Mouse (Mus musculus) gastrocnemius, postnatal 4 days (tissue): ENCODE measurements at regions not wholly inside any gene's neighbourhood (a gene's known extent, or its start where the extent isn't known, plus 50 kb on each side); places are given as distances from the start of the nearest gene placed in this dataset.

ENCODE experiments used
- DNase-seq, 2 experiments: peaks; one replicate each; pipeline ENCODE4 v3.0.0; 2021 to 2022; ENCODE audit warnings: low spot score in 2 of 2, mixed read lengths in 2 of 2

- DNase-seq, result no peak
Observed at GRCm38 (mm10) chr15:10767535-10767934, 53.1 kb upstream of the Rai14 start.

DNA sequence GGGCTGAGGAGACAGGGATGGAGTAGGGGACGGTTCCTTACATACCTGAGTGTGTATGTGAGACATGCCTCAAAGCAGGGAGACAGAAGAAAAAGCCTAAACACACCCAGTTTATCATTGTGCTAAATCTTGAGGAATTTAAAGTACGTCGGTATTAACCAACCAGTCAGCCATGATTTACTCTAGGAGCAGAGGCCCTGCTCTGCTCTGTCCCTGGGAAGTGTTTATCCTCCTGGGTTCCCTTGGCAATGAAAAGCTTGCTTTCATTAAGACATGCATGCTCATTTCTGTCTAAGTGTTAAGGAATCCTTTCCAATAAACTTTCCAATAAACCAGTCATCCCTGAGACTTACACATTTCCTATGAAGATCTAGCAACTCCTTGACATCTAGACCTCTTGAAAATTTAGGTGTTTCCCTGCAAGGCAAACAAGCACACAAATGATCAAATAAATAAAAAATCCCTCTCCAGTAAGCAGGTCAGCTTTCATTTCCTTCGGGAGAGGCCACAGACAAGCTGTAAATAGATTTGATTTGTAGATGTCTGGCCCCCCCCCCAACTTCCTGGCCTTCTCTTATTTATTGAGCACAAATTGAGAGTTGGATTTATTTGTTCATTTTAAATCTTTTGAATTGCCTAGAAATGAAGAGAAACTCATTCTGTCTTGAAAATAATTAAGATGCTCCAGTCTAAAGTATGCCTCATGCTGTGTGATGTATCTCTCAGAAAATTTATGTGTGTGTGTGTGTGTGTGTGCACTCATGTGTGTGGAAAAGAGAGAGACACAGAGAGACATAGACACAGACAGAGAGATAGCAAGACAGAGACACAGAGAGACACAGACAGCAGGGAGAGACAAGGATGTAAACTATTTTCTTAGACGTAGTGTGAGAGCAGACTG is 56.2 kb upstream of the Rai14 start:
- DNase-seq, result no peak

DNA sequence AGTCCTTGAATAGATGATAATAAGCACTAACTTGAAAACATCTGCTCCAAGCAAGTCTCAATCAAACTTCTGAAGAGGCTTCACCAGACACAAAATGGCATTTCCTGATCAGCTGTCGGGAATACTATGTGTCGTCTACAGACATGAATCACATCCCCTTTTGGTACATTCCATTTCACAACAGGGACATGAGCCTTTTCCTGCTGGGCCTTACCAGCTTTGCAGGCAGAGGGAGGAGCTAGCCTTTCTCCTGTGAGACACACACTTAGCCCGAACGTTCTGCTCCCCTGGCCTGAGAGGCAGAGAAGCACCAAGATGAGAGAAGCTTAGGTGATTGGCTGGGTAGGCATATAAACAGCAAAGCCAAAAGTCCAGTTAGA is 56.9 kb upstream of the Rai14 start:
- no peak for DNase-seq

DNA sequence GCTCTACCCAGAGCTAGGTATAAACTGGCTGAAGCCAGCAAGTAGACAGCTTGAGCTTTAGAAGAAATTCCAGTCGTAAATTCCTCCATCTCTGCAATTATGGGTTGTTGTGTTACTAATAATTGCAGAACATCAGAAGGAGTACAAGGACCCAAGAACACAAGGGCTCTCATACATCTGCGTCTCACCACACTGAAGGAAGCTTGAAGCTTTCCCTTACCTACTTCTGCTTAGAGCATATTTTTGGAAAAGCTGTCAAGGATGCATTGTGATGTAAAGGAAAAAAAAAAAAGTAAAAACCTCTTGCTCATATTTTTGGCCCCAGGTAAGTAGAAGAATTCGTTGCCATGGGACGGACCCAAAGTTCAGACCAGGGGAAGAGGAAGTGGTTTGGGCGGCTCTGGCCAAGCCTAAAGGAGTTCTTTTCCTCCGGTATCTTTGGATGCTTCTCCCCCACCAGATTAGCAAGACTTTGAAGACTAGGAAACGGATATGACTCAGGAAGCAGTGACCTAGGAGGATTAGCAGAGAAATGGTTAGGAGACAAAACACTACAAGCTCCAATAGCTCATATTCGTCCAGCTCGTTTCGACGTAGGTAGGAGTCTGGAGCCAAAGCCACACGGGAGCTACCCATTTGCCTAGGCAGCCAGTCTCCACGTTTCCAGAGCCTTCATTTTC is 65.7 kb upstream of the Rai14 start:
- DNase-seq, result no peak

DNA sequence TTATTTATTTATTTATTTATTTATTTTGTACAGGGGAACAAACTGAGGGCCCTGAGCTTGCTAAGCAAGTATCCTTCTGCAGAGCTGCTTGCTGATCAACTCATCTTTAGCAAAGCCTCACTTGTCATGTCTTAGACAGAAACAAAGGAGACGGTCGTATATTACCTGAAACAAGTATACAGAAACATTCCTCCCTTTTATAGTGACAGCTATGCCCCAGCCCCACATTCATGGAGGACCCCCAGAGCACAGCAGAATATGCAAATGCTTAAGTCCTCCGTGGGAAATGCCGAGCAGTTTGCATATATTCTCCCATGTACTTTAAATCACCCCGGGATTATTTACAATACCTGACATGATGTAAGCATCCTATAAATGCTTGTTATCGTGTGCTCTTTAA is 74.9 kb upstream of the Rai14 start:
- DNase-seq, result no peak

DNA sequence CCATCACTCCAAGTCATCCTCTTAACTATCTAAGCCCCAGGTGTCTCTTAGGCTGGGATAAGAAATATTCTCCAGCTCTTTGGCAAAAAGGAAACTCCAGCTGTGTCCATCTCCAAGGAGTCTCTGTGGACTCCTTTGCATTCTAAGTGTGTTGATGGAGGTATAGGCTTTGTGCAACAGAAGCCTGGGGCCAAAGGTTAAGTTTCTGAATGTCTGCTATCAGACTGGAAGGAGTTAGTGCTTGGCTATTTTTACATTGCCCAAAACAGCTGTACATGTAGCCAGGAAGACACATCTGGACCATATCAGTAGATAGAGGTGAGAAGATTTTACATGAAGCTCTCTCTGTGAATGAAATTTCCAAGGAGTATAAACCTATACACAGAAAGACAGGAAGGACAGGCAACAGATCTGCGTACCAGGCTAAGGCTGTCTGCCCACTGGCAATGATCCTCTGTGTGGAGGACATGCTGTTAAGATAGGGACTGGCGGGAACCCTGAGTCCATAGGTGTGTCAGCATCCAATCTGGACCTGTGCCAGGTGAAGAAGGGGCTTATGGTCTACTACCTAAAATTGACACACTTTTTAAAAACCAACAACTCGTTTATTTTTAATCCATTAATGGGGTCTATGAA is 76.6 kb upstream of the Rai14 start:
- DNase-seq, result no peak

DNA sequence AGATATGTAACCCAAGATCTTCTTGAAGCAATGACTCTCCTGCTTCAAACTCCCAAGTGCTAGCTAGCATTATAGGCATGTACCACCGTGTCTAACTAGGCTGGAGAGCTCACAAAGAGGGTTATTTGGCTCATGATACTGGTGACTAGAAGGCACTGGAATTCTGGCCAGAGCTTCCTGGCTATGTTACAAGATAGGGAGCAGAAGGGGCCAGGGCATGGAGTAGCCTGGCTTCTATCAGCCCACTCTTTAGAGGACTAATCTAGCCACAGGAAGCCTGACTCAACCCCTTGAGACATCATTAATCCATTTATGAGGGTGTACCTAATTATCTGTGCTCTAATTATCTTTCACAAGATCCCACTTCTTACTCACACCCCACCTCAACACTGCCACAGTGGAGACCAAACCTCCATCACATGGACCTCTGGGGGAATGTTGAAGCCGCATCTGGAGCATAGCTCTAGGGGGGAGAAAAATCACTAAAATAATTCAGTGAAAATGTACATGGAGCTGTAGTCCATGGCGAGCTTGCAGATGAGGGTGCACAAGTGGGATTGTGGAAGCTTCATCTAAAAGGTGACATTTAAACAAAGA is 77.2 kb upstream of the Rai14 start:
- no peak for DNase-seq

DNA sequence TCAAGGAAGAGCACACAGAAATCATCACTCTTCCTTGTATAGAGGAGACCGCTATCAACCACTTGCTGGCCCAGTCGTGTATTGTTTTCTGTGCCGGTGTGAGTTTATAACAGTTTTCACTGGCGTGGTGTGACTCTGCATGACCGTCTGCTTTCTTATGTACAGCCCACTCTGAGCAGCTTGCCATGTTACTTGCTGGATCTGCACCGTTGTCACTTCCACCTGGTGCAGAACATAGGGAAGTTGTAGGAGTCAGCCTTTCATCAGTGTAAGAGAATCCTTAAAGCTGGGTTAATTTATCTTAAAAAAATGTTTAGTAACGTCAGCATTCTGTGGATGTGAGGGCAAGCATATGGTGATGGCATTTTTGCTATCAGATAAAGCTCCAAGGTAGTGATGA is 77.7 kb upstream of the Rai14 start:
- no peak for DNase-seq

DNA sequence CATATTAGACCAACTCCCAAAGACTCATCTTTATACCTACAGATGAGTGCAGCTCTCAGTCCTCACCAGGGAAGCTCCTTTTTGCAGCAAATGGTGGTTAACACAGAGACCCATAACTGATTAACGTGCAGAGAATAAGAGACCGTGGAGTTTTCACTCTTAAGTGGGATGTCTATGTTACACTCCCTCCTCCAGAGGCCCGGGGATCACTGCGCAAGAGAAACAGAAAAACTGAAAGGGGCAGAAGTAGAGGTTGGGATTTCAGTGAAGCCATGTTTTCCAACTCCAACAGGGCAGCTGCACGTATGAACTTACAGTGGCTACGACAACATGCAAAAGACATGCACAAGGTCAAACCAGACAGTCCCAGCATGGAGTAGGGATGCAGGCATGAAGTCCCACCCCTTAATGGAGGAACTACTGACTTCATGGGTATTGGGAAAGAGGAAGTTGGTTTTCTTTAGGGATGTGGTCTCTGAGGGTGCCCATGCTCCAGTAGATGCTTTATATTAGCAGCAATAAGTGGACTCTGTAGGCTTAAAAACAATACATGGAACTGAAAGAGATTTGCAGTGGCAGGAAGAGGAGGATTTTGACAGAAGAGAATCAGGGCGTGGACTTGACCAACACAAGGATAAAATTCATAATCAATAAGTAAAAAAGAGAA is 80.8 kb upstream of the Rai14 start:
- DNase-seq, result no peak

DNA sequence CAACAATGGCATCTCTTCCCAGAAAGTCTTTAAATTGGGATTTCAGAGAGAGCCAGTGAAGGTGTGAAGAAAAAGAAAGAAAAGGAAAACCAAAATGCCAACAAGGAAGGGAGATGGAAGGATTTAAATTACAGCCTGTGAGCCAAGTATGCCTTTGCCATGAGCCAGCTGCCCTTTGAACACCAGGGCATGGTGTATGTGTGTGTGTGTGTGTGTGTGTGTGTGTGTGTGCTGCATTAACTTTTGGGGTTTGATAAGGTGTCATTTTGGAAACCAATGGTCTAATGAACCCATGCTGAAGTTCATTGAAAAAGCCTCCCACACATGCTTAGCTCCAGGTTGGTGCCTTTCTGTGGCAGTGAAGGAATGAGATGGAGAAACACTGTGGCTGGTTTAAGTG is 85.2 kb upstream of the Rai14 start:
- peak in 1 of 2 experiments; percentile 2 for DNase-seq

DNA sequence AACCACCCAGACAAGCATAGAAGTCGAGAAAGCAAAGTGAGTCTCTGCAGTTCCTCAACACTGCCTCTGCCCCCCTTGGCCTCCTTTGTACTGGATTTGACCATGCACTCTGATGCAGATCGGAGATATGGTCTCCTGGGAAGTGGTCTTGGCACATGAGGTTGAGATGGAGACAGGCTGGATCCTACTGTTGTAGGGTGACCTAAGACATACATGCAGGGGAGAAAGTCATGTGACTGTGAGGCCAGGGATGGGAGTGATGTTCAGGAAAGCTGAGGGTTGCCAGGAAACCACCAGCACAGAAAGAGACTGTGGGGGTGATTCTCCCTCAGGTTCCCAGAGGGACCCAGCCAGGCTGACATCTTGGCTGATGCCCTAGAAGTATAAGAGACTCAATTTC is 99.8 kb upstream of the Rai14 start:
- DNase-seq, result no peak

DNA sequence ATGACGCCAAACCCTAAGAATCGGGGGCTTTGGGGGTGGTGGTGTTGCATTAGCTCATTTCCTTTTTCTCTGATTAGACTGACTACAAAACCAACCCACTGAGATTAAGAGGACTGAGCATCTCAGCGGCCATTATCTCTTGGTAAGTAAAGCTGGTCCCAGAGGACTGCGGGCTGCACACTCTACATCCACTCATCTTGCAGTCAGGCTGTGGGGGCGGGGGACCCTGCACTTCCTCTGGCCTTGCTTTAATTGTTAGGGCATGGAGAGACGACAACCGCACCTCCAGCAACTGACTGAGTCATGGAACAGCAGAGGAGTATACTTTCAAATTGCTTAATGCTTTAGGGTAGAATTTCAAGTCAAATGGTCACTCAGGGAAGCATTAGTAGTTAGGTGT is 100.3 kb upstream of the Rai14 start:
- no peak for DNase-seq

- no peak for DNase-seq
Observed at GRCm38 (mm10) chr15:10816213-10816621, 101.8 kb upstream of the Rai14 start.

GRCm38 (mm10) chr15:10818216-10818615 is 103.8 kb upstream of the Rai14 start:
- peak; percentile 46 to 79 for DNase-seq

DNA sequence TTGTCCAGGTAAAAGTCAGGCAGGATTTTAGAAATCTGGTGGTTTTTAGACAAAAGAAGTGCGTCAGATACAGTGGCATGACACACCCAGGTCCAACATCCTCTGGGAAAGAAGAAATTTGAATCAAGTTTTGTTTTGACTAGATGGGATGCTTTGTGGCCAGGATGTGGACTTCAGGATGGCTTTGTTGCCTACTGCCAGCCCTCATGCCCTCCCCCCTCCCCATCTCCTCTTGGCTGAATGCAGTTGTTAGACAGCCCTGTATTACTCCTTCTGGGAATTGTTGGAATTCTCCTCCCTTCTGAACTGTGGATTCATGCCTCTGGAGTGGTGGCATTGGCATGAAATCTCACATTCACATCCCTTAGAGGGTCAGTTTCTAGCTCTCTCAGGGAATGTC is 104.3 kb upstream of the Rai14 start:
- DNase-seq, result no peak

DNA sequence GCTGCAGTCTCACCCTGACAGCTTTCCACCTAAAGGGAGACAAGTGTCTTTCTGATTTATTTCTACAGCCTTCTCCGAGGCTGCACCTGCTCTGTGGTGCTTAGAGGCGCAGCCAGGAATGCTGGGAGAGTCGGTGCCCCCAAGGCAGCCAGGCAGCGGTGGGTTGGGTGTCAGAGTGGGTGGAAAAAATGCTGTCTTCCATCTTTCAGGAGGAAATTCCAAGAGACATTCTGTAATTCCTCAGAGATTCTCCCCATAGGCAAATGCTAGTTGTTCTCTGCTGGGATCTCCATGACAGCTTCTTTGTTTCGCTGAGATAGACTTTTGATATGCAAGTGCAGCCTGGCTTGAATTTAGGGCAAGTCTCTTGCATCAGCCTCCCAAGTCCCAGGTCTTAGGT is 109.5 kb upstream of the Rai14 start:
- peak in 1 of 2 experiments; percentile 6 for DNase-seq

- no peak for DNase-seq
Observed at GRCm38 (mm10) chr15:10829588-10829987, 115.2 kb upstream of the Rai14 start.

- DNase-seq, result no peak
Observed at GRCm38 (mm10) chr15:10830478-10830877, 116.1 kb upstream of the Rai14 start.

DNA sequence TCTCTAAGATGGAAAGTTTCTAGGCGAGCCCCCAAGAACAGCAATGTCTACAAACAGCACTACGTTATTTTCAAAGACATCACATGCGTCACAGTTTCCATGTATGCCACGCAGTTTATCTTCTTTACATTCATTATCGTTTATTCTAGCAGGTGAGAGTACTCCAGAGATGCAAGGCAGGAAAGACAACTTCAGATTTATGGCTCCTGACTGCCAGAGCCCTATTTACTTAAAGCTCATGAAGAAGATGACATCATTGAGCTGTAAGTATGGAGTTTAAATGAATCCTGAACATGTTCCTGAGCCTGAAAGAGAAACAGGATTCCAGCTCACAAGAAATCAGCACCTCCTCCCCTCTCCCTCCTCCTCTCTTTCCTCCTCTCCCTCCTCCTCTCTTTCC is 116.7 kb upstream of the Rai14 start:
- DNase-seq, result no peak

DNA sequence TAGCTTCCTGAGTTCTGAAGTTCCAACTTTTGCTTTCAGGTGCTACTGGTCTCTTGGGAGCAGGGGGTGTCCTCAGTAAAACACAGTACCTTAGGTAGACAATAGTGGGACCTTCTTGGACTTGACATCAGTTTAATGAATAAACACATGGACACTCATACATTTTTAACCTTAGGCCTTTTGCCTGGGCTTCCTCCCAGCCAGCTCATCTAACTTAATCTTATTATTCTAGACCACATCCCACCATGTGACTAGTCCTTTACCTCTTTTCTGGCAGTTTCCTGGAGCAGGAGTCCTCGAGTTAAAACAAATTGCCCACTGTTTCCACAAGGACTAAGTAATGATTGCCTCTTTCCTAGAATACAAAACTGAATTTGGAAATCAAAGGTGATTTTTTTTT is 117.9 kb upstream of the Rai14 start:
- DNase-seq, result no peak

- DNase-seq, result no peak
Observed at GRCm38 (mm10) chr15:10833866-10834571, 118.1 kb upstream of the C1qtnf3 start.
